Mouse (Mus musculus) heart, embryonic 11.5 days (tissue): ENCODE results near the gene Sema4g. TPM values are rescaled to one million over a fixed set of nuclear protein-coding genes. Genes with fewer than 3 reads are reported as not detected.

Source experiments
- ATAC-seq: fragments of 200-750 bp; cut with Nextera tagmentation; replicated peaks from 2 replicates; pipeline ENCODE4 v1.8.0; 2017; ENCODE audit warnings: moderate library complexity; ENCODE audit not compliant: insufficient number of reproducible peaks, low FRiP score, low TSS enrichment
- H3K27ac ChIP-seq: fragments of 300-500 bp; sonication (generic); 2 replicates; pipeline ENCODE4 v1.5.1; 2014; ENCODE audit warnings: mild to moderate bottlenecking, low read depth, low read length
- H3K27me3 ChIP-seq: fragments of 300-500 bp; sonication (generic); 2 replicates; pipeline ENCODE4 v1.6.1; 2014; ENCODE audit warnings: mild to moderate bottlenecking, low read length, mixed read lengths; ENCODE audit not compliant: control insufficient read depth, insufficient read depth
- H3K36me3 ChIP-seq: fragments of 300-500 bp; sonication (generic); 2 replicates; pipeline ENCODE4 v1.6.1; 2014; ENCODE audit warnings: mild to moderate bottlenecking, low read length, moderate library complexity, mixed read lengths; ENCODE audit not compliant: control insufficient read depth, insufficient read depth
- H3K4me1 ChIP-seq: fragments of 300-500 bp; sonication (generic); 2 replicates; pipeline ENCODE4 v1.6.1; 2014; ENCODE audit warnings: low read length; ENCODE audit not compliant: control insufficient read depth, insufficient read depth
- H3K4me2 ChIP-seq: fragments of 300-500 bp; sonication (generic); 2 replicates; pipeline ENCODE4 v1.6.1; 2014; ENCODE audit warnings: mild to moderate bottlenecking, moderate library complexity
- H3K4me3 ChIP-seq: fragments of 300-500 bp; sonication (generic); 2 replicates; pipeline ENCODE4 v1.5.1; 2014; ENCODE audit warnings: low read depth, low read length
- H3K9ac ChIP-seq: fragments of 300-500 bp; sonication (generic); 2 replicates; pipeline ENCODE4 v1.6.1; 2014; ENCODE audit warnings: mild to moderate bottlenecking, low read depth, low read length, moderate library complexity
- H3K9me3 ChIP-seq: fragments of 300-500 bp; sonication (generic); replicated peaks from 2 replicates; pipeline ENCODE4 v1.6.1; 2016; ENCODE audit warnings: low read length; ENCODE audit not compliant: control insufficient read depth
- WGBS: fragments of 180-500 bp; shearing (Covaris S2); extraction: QIAGEN DNeasy Blood & Tissue Kit; methylation state at CpG from one replicate; pipeline ENCODE4 v1.1.7; 2014; ENCODE audit not compliant: insufficient replicate concordance; 5-methylcytosine and 5-hydroxymethylcytosine counted together
- polyA plus RNA-seq: library from polyadenylated mRNA; unstranded; fragments of >200 nt; fragmentation: Nextera tagmentation; extraction: Ambion mirVana; gene quantifications from 2 replicates; pipeline ENCODE4 v1.2.1, GENCODE M21; 2014

Sema4g gene
- polyA plus RNA-seq, 1 experiment from 2014 or later = 1.4 TPM

- H3K4me3 ChIP-seq = peak overlapping the region; percentile 80
- H3K27me3 ChIP-seq = no peaks in the 10 kb centered on the region
- H3K36me3 ChIP-seq = peaks cover 2% of the 10 kb centered on the region; the same call in 1 of the 2 replicates
- under 1% methylated on average over 31 of the region's 34 CpGs for WGBS
- peak; percentile 25; the same call in 1 of the 2 replicates for ATAC-seq
- H3K4me2 ChIP-seq = peak overlapping the region; percentile 99
- H3K9ac ChIP-seq = peak overlapping the region; percentile 96
- peak overlapping the region; percentile 99 for H3K27ac ChIP-seq
- peaks cover 27% of the 10 kb centered on the region for H3K4me1 ChIP-seq
- H3K9me3 ChIP-seq = no peaks in the 10 kb centered on the region
Measured at GRCm38 (mm10) chr19:45015518-45016281, 26.8 kb downstream of the Sema4g start.

- Histone ChIP-seq H3K36me3 (peaks cover under 1% of the 10 kb centered on the region; the same call in 1 of the 2 replicates), H3K4me3 (peak overlapping the region; percentile 80), H3K27ac (peak overlapping the region; percentile 99), H3K27me3 (no peaks in the 10 kb centered on the region), H3K4me2 (peak overlapping the region; percentile 99), H3K9me3 (no peaks in the 10 kb centered on the region), H3K9ac (peak overlapping the region; percentile 96), H3K4me1 (peaks cover 31% of the 10 kb centered on the region)
- ATAC-seq = peak; percentile 11; the same call in 1 of the 2 replicates
- under 1% methylated on average over 18 of the region's 18 CpGs for whole genome bisulfite sequencing
Measured at GRCm38 (mm10) chr19:45016341-45017215, 27.7 kb downstream of the Sema4g start.

- H3K9ac ChIP-seq = peak overlapping the region; percentile 96
- peak; percentile 29; the same call in 1 of the 2 replicates for ATAC-seq
- WGBS = under 1% methylated on average over 27 of the region's 27 CpGs
- peak overlapping the region; percentile 99 for H3K4me2 ChIP-seq
- peaks cover 4% of the 10 kb centered on the region for H3K36me3 ChIP-seq
- H3K9me3 ChIP-seq = no peaks in the 10 kb centered on the region
- peak overlapping the region; percentile 99 for H3K27ac ChIP-seq
- H3K27me3 ChIP-seq = no peaks in the 10 kb centered on the region
- H3K4me1 ChIP-seq = peaks cover 31% of the 10 kb centered on the region
- H3K4me3 ChIP-seq = peak overlapping the region; percentile 80
Measured at GRCm38 (mm10) chr19:45017216-45017771, 28.4 kb downstream of the Sema4g start.

GRCm38 (mm10) chr19:45017909-45018308, 29.0 kb downstream of the Sema4g start:
- H3K9ac ChIP-seq = peak overlapping the region; percentile 96
- no peaks in the 10 kb centered on the region for H3K27me3 ChIP-seq
- H3K4me3 ChIP-seq = peak overlapping the region; percentile 80
- peak overlapping the region; percentile 99 for H3K27ac ChIP-seq
- H3K9me3 ChIP-seq = no peaks in the 10 kb centered on the region
- H3K4me2 ChIP-seq = peak overlapping the region; percentile 99
- 1% methylated on average over 41 of the region's 48 CpGs for WGBS
- H3K36me3 ChIP-seq = peaks cover 9% of the 10 kb centered on the region
- ATAC-seq = peak; percentile 78
- peaks cover 31% of the 10 kb centered on the region for H3K4me1 ChIP-seq

GRCm38 (mm10) chr19:45018351-45018831, 29.5 kb downstream of the Sema4g start:
- Histone ChIP-seq H3K36me3 (peaks cover 9% of the 10 kb centered on the region), H3K27me3 (no peaks in the 10 kb centered on the region), H3K27ac (peak overlapping the region; percentile 99), H3K4me2 (peak overlapping the region; percentile 99), H3K4me1 (peaks cover 31% of the 10 kb centered on the region), H3K4me3 (peak overlapping the region; percentile 80), H3K9me3 (no peaks in the 10 kb centered on the region), H3K9ac (peak overlapping the region; percentile 96)
- WGBS = 3% methylated on average over 13 of the region's 13 CpGs
- ATAC-seq = no peak

- Histone ChIP-seq H3K4me2 (peak overlapping the region; percentile 29; the same call in 1 of the 2 replicates), H3K9me3 (no peaks in the 10 kb centered on the region), H3K9ac (no peak overlapping the region), H3K36me3 (peaks cover 24% of the 10 kb centered on the region), H3K27ac (no peak overlapping the region; the same call in 1 of the 2 replicates), H3K4me1 (peaks cover 27% of the 10 kb centered on the region), H3K4me3 (no peak overlapping the region), H3K27me3 (no peaks in the 10 kb centered on the region)
- ATAC-seq = no peak
- 59% methylated on average over 6 of the region's 6 CpGs for WGBS
Measured at GRCm38 (mm10) chr19:45020348-45020747, 31.4 kb downstream of the Sema4g start.

GRCm38 (mm10) chr19:45021362-45021761, 32.5 kb downstream of the Sema4g start:
- no peak overlapping the region for H3K4me2 ChIP-seq
- WGBS = 79% methylated on average over 15 of the region's 15 CpGs
- H3K4me1 ChIP-seq = peaks cover 24% of the 10 kb centered on the region
- no peak for ATAC-seq
- peaks cover 31% of the 10 kb centered on the region for H3K36me3 ChIP-seq
- no peaks in the 10 kb centered on the region for H3K9me3 ChIP-seq
- H3K27me3 ChIP-seq = no peaks in the 10 kb centered on the region
- H3K27ac ChIP-seq = no peak overlapping the region
- no peak overlapping the region for H3K4me3 ChIP-seq
- no peak overlapping the region for H3K9ac ChIP-seq

- no peak overlapping the region for H3K27ac ChIP-seq
- H3K9me3 ChIP-seq = no peaks in the 10 kb centered on the region
- H3K9ac ChIP-seq = no peak overlapping the region
- H3K4me3 ChIP-seq = no peak overlapping the region
- H3K27me3 ChIP-seq = no peaks in the 10 kb centered on the region
- H3K36me3 ChIP-seq = peaks cover 31% of the 10 kb centered on the region
- 75% methylated on average over 11 of the region's 11 CpGs for WGBS
- H3K4me1 ChIP-seq = peaks cover 16% of the 10 kb centered on the region
- peak; percentile 35; the same call in 1 of the 2 replicates for ATAC-seq
- H3K4me2 ChIP-seq = no peak overlapping the region
Measured at GRCm38 (mm10) chr19:45023993-45024392, 35.1 kb downstream of the Sema4g start.
